Mouse (Mus musculus) mouse embryonic stem cell (cell line): ENCODE measurements around the gene Erp27.

Experiments
- in situ Hi-C, 2 experiments: fragments of 300-500 bp; cut with MboI; formaldehyde crosslinking; loops; 1 replicate in 1 of 2; 3 replicates in 1 of 2; pipeline ENCODE4 v1.14.3; 2019 to 2020; ENCODE audit warnings: low sequenced_read_pairs in 2 of 2, low pct_unique_long_range_greater_than_20kb in 1 of 2, mixed read lengths in 1 of 2; ENCODE audit not compliant: unreplicated experiment in 1 of 2

Erp27 gene

DNA sequence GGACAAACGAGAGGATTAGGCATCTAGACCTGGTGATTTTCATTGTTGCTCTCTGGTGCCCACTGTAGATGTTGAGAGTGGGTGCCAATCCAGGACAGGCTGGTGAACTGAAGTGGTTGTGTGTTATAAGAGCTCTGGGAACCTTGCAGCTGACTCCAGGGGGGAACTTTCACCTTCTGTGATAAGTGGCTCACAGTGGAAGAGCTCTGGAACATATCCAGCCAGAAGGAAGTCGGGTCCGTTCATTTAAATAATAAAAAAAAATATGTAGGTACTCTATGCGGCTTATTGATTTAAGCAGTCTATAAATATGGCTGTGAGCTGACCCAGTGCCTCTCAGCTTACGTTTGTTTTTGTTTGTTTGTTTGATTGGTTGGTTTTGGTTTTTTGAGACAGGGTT lies at the start of gene Erp27:
Gene Erp27, minus strand, starts transcription at position 101 of the 400 bp plus-strand sequence.
- in situ Hi-C loops, result no loop called here

GRCm38 (mm10) chr6:136968877-136969276 lies 46.9 kb upstream of the Erp27 start:
- in situ Hi-C loops, result loop anchor here (5.0 to 10.0 kb wide), 2 partner anchors 104 to 112 kb away; partner anchors contain the start of gene Art4 (in 1 of the 2)

- in situ Hi-C loops, result loop anchor here (5.0 to 10.0 kb wide), 2 partner anchors 103 to 110 kb away; partner anchors contain the start of gene Art4 (in 1 of the 2)
Observed at GRCm38 (mm10) chr6:136967466-136967865, 45.5 kb upstream of the Erp27 start.

DNA sequence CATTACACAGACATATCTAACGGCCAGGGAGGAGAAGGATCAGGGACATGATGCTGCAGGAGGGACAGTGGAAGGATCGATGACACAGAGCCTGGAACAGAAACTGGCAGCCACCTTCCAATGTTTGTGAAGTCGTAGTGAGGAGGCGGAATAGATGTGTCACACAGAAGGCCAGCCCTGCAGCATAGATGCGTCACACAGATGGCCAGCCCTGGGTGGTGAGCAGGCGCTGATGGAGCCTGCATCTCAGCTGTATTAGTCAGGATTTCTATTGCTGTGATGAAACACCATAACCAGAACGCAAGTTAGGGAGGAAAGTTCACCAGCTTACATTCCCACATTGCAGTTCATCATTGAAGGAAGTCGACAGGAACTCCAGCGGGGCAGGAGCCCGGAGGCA lies 43.9 kb upstream of the Erp27 start:
- in situ Hi-C loops, result loop anchor here (5.0 to 10.0 kb wide), 2 partner anchors 101 to 109 kb away; partner anchors contain the start of gene Art4 (in 1 of the 2)

DNA sequence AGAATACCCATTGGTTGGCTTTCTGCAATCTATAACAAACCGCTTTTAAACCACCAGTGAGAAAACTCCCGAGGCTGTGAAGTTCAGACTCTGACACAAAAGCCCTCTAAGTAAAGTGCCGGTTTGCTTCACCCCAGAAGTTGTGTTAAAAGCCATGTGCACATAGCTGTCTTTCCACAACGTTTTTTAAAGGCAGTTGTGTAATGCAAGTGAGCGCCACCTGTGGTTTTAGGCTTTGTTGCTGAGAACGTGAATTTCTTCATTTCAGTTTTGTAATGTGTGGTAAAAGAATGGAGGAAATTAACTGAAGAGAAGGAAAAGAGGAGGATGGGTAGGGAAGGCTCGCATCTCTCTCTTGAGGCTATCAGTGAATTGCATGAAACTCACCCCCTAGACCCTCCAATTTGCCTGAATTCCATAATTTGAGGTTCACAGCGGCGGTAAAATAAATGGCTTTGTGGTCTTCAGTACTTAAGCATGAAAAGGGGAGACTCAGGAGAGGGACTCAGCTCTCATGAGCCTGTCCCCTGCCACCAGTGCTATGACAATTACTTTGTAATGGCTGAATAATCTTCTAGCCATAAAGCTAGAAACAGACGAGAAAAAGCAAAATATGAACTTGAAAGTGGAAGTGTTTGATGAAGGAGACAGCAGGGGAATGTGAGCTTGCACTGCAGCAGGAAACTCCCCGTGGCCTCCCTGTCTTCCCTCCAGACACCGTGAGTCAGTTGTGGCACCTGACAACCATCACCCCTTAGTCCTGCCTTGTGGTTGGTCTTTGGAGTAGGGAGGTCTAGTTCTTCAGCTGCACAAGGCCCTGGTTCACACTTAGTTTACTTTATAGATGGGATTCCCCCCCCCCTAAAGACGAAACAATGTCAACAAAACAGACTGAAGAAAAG lies 42.9 kb upstream of the Erp27 start:
- in situ Hi-C loops, result loop anchor here (5.0 to 10.0 kb wide), 2 partner anchors 100 to 108 kb away; partner anchors contain the start of gene Art4 (in 1 of the 2)

DNA sequence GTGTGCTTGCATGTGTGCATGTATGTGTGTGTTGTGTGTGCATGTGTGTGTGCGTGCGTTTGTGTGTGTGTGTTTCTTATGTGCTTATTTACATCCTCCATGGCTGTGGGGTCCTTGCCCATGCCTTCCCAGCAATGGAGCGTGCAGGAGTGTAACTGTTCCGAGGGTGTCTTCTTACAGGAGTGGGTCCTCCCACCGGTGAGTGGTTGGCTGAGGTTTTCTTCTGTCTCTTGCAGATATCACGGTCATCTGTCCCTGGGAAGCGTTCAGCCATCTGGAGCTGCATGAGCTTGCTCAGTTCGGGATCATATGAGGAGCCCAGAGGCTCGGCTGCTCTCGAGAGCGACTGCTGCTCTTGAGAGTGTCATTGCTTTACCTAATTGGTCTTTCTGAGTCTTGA lies 41.0 kb upstream of the Erp27 start:
- in situ Hi-C loops, result loop anchor here in 1 of 2 experiments (10.0 kb wide), 1 partner anchor 98 kb away; no protein-coding TSS in a partner anchor

- in situ Hi-C loops, result no loop called here
Observed at GRCm38 (mm10) chr6:136959131-136959530, 37.2 kb upstream of the Erp27 start.

DNA sequence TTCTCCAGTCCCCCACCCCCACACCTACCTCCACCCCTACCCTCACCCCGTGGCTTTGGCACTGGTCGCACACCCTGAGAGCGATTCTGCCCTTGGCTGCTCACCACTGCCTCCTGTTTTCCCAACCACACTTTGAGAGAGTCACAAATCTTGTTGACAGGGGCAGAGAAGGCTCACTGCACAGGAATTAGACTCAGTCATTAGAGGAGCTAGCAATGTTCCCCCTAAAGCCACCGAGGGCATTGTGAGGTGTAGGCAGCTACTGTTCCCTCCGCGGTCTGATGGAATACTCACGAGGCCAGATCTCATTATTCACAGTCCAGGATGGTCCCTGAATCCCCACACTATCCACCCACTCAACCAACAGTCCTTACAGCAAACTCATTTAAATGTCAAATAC lies 35.1 kb upstream of the Erp27 start:
- in situ Hi-C loops, result no loop called here

GRCm38 (mm10) chr6:136955240-136955639 lies 33.3 kb upstream of the Erp27 start:
- in situ Hi-C loops, result no loop called here

GRCm38 (mm10) chr6:136954715-136955114 lies 32.7 kb upstream of the Erp27 start:
- in situ Hi-C loops, result no loop called here

DNA sequence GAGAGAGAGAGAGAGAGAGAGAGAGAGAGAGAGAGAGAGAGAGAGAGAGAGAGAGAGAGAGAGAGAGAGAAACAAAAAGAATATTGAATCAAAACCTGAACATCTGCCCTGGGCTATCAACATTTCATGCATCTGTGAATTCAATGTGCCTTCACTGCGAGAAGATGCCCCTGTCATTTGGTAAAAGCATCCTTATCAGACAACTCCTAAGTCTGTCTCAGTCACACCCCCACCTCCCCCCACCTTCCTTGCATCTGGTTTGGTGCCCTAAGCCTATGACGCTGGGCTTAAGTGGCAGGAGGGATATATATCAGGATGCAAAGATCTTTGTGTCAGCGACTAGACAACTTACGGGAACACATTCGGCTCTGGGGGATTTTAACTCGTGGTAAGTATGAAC lies 32.2 kb upstream of the Erp27 start:
- in situ Hi-C loops, result no loop called here

DNA sequence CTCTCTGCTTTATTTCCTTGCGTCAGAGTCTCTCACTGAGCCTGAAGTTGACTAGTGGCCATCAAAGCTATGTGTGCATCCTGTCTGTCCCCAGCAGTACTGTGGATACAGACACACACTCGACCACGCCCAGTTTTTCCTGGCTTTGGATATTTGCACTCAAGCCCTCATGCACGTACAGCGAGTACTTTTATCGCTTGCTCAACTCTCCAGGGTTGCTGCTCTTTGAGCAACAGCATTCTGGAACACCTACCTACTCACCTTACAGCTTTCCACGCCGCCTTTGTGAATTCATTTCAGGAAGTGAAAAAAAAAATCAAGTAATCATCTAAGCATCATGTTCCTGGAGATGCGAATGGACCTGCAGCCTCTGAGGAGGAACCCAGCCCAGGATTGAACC lies 30.9 kb upstream of the Erp27 start:
- in situ Hi-C loops, result no loop called here

GRCm38 (mm10) chr6:136950171-136950570 lies 28.2 kb upstream of the Erp27 start:
- in situ Hi-C loops, result no loop called here

DNA sequence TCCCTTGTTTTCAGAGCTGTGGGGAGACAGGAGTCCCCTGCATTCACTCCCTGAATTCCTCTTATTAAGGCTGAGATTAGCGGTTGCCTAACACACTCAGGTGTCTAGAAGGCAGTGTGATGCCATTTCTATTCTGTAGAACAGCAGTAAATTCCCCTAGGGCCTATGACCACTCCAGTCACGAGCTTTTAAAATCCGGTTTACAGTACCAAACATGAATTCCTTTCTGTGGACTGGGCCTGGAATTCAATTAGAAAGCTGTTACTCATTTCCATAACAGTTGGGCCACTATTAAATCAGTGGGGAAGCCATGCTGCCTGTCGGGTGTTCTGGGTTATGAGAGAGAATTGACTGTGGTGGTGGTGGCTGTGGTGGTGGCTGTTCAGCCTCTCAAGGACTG lies 25.7 kb upstream of the Erp27 start:
- in situ Hi-C loops, result no loop called here

DNA sequence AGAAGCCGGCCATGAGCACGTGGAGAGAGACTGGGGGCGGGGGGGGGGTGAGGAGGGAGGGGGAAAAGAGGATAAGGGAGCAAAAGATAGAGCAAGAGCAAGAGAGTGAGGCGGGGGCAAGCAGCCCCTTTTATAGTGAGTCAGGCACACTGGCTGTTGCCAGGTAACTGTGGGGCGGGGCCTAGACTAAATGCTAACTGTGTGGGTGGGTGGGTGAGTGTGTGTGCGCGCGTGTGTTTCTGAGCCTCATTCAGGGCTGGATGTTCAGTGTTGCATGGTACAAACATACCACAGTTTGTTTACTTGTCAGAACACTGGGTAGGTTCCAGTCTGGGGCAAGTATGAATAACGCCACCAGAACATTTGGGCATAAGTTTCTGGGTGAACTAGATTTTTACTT lies 25.0 kb upstream of the Erp27 start:
- in situ Hi-C loops, result no loop called here

GRCm38 (mm10) chr6:136946241-136946640 lies 24.3 kb upstream of the Erp27 start:
- in situ Hi-C loops, result no loop called here

GRCm38 (mm10) chr6:136944511-136944910 lies 22.5 kb upstream of the Erp27 start:
- in situ Hi-C loops, result no loop called here

DNA sequence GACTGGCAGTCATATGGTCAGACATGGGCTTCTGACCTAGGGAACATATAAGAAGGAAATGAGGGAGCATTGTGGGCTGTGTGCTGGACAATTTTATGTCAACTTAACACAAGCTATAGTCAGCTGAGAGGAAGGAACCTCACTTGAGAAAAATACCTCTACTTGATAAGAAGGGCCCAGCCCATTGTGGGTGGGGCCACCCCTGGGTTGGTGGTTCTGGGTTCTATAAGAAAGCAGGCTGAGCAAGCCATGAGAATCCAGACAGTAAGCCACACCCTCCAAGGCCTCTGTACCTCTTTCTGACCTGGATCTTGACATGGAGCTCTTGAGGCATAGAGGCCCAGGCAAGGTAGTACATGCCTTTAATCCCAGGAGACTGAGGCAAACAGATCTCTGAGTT lies 21.4 kb upstream of the Erp27 start:
- in situ Hi-C loops, result no loop called here

- in situ Hi-C loops, result no loop called here
Observed at GRCm38 (mm10) chr6:136942280-136942679, 20.3 kb upstream of the Erp27 start.
